Mouse (Mus musculus) heart, postnatal 0 days (tissue): Measurements from ENCODE around the gene Hormad1. TPM values are rescaled to one million over a fixed set of nuclear protein-coding genes. Genes with fewer than 3 reads are reported as not detected.
"Not testable (repeated sequence)": the region's sequence is repeated elsewhere in the genome, so short reads cannot be mapped to it uniquely, and the experiment has no call there.

ENCODE experiments used
- ATAC-seq: fragments of 200-750 bp; cut with Nextera tagmentation; 2 replicates; pipeline ENCODE4 v1.8.0; 2017; ENCODE audit warnings: low read depth, moderate number of reproducible peaks, moderate library complexity; ENCODE audit not compliant: insufficient read depth
- DNase-seq: peaks from one replicate; pipeline ENCODE4 v3.0.0-alpha.2; 2016; ENCODE audit warnings: low spot score
- H3K27ac ChIP-seq: fragments of 300-500 bp; sonication (generic); 2 replicates; pipeline ENCODE4 v1.5.1; 2014; ENCODE audit warnings: low read depth, mild to moderate bottlenecking
- H3K27me3 ChIP-seq: fragments of 300-500 bp; sonication (generic); 2 replicates; pipeline ENCODE4 v1.6.1; 2014; ENCODE audit warnings: low read length, mixed read lengths; ENCODE audit not compliant: control insufficient read depth, insufficient read depth
- H3K36me3 ChIP-seq: fragments of 300-500 bp; sonication (generic); replicated peaks from 2 replicates; pipeline ENCODE4 v1.6.1; 2014; ENCODE audit warnings: low read length, mixed read lengths; ENCODE audit not compliant: control insufficient read depth, insufficient read depth
- H3K4me1 ChIP-seq: fragments of 300-500 bp; sonication (generic); 2 replicates; pipeline ENCODE4 v1.6.1; 2014; ENCODE audit warnings: antibody characterized with exemption; ENCODE audit not compliant: control insufficient read depth, insufficient read depth
- H3K4me2 ChIP-seq: fragments of 300-500 bp; sonication (generic); 2 replicates; pipeline ENCODE4 v1.6.1; 2014; ENCODE audit warnings: low read depth, mild to moderate bottlenecking, low read length, moderate library complexity
- H3K4me3 ChIP-seq: fragments of 300-500 bp; sonication (generic); 2 replicates; pipeline ENCODE4 v1.5.1; 2014; ENCODE audit warnings: low read depth, low read length
- H3K9ac ChIP-seq: fragments of 300-500 bp; sonication (generic); replicated peaks from 2 replicates; pipeline ENCODE4 v1.6.1; 2014; ENCODE audit warnings: low read depth, low read length, mixed read lengths
- H3K9me3 ChIP-seq: fragments of 300-500 bp; sonication (generic); replicated peaks from 2 replicates; pipeline ENCODE4 v1.6.1; 2016; ENCODE audit warnings: low read length; ENCODE audit not compliant: control insufficient read depth
- CTCF ChIP-seq: IDR thresholded peaks from 2 replicates; pipeline ENCODE4 v1.5.1; 2016; ENCODE audit warnings: antibody characterized with exemption, control low read depth, low read depth
- EP300 ChIP-seq: IDR thresholded peaks from 2 replicates; pipeline ENCODE4 v1.6.1; 2016; ENCODE audit warnings: antibody characterized with exemption, low read depth
- WGBS: fragments of 180-500 bp; shearing (Covaris S2); extraction: QIAGEN DNeasy Blood & Tissue Kit; methylation state at CpG from one replicate; pipeline ENCODE4 v1.1.7; 2014; 5-methylcytosine and 5-hydroxymethylcytosine counted together
- polyA plus RNA-seq: library from polyadenylated mRNA; unstranded; fragments of >200 nt; fragmentation: Nextera tagmentation; extraction: Ambion mirVana; gene quantifications from 2 replicates; pipeline ENCODE4 v1.2.1, GENCODE M21; 2015
- total RNA-seq: library from RNA; depleted of rRNA; stranded (reverse); fragments of >200 nt; gene quantifications from 2 replicates; pipeline ENCODE4 v1.2.3, GENCODE M21; 2014; ENCODE audit warnings: low replicate concordance

Gene Hormad1
- total and polyA plus RNA-seq, 2 experiments from 2014 or later = not detected

DNA sequence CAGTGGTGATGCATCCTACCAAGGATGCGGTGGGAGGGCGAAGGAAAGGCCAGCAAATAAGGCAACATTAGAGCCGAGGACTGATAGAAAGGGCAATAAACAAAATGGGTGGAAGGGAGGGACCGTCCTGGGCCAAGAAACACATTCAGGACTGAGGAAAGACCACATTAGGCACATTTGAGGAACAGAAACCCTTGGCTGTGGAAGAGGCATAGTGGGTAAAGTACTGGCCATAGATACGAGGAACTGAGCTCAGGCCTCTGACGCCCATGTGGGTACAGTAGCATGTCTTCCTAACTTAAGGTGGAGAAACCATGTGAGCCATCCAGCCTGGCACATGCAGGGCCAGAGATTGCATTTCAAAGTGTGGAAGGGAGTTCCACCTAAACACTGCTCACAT is 29.7 kb upstream of the Hormad1 start:
- no peak overlapping the region for H3K4me3 ChIP-seq
- H3K36me3 ChIP-seq = no peaks in the 10 kb centered on the region
- no peaks in the 10 kb centered on the region for H3K4me1 ChIP-seq
- H3K9ac ChIP-seq = no peak overlapping the region
- DNase-seq (no peak), ATAC-seq (no peak)
- no peak overlapping the region for H3K27ac ChIP-seq
- WGBS = 80% methylated on average over 6 of the region's 6 CpGs
- no peak overlapping the region for H3K4me2 ChIP-seq
- H3K27me3 ChIP-seq = no peaks in the 10 kb centered on the region
- TF ChIP-seq CTCF (no peak), EP300 (no peak)
- no peaks in the 10 kb centered on the region for H3K9me3 ChIP-seq

GRCm38 (mm10) chr3:95531025-95531424 is 28.5 kb upstream of the Hormad1 start:
- no peak overlapping the region for H3K27ac ChIP-seq
- no peaks in the 10 kb centered on the region for H3K9me3 ChIP-seq
- H3K27me3 ChIP-seq = no peaks in the 10 kb centered on the region
- TF ChIP-seq CTCF = no peak
- TF ChIP-seq EP300 = no peak
- no peak overlapping the region for H3K4me3 ChIP-seq
- H3K4me2 ChIP-seq = no peak overlapping the region
- H3K36me3 ChIP-seq = no peaks in the 10 kb centered on the region
- H3K4me1 ChIP-seq = no peaks in the 10 kb centered on the region
- WGBS = 95% methylated on average over 1 of the region's 1 CpGs
- no peak overlapping the region for H3K9ac ChIP-seq
- DNase-seq (no peak), ATAC-seq (no peak)

DNA sequence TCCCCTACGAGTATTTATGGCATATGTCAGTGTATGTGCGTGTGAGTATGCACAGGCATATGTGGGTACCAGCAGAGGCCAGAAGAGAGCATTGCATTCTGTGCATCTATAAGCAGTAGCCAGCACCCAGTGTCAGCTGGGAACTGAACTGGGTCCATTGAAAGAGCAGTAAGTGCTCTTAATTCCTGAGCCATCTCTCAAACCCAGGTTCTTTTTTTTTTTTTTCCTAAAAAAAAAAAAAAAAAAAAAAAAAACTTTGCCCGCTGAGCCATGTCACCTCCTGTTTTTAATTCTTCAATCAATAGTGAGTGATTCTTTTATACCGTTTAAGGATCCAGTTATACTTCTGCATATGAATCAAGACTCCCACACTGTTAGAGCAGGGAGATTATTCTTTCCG is 26.1 kb upstream of the Hormad1 start:
- H3K4me1 ChIP-seq = no peaks in the 10 kb centered on the region
- 85% methylated on average over 5 of the region's 5 CpGs for WGBS
- H3K9me3 ChIP-seq = no peaks in the 10 kb centered on the region
- H3K4me2 ChIP-seq = no peak overlapping the region
- H3K27ac ChIP-seq = no peak overlapping the region
- no peaks in the 10 kb centered on the region for H3K27me3 ChIP-seq
- H3K4me3 ChIP-seq = no peak overlapping the region
- ATAC-seq (no peak), DNase-seq (no peak)
- TF ChIP-seq EP300 (no peak), CTCF (no peak)
- no peaks in the 10 kb centered on the region for H3K36me3 ChIP-seq
- H3K9ac ChIP-seq = no peak overlapping the region

- Histone ChIP-seq H3K36me3 (no peaks in the 10 kb centered on the region), H3K4me2 (no peak overlapping the region), H3K4me3 (no peak overlapping the region), H3K9ac (no peak overlapping the region), H3K4me1 (no peaks in the 10 kb centered on the region), H3K27ac (no peak overlapping the region), H3K27me3 (no peaks in the 10 kb centered on the region), H3K9me3 (no peaks in the 10 kb centered on the region)
- TF ChIP-seq EP300 = no peak
- no peak for TF ChIP-seq CTCF
- DNase-seq (no peak), ATAC-seq (no peak)
- 74% methylated on average over 1 of the region's 1 CpGs for WGBS
Observed at GRCm38 (mm10) chr3:95534927-95535326, 24.6 kb upstream of the Hormad1 start.

- TF ChIP-seq CTCF (no peak), EP300 (no peak)
- no peak overlapping the region for H3K27ac ChIP-seq
- ATAC-seq = no peak
- no peak overlapping the region for H3K4me3 ChIP-seq
- H3K36me3 ChIP-seq = no peaks in the 10 kb centered on the region
- no peaks in the 10 kb centered on the region for H3K9me3 ChIP-seq
- H3K4me1 ChIP-seq = no peaks in the 10 kb centered on the region
- no peak overlapping the region for H3K9ac ChIP-seq
- H3K4me2 ChIP-seq = no peak overlapping the region
- 81% methylated on average over 10 of the region's 10 CpGs for WGBS
- no peaks in the 10 kb centered on the region for H3K27me3 ChIP-seq
- no peak for DNase-seq
Observed at GRCm38 (mm10) chr3:95538936-95539335, 20.5 kb upstream of the Hormad1 start.

- H3K9me3 ChIP-seq = no peaks in the 10 kb centered on the region
- DNase-seq (no peak), ATAC-seq (no peak)
- no peaks in the 10 kb centered on the region for H3K27me3 ChIP-seq
- no peaks in the 10 kb centered on the region for H3K36me3 ChIP-seq
- 91% methylated on average over 4 of the region's 4 CpGs for WGBS
- H3K4me1 ChIP-seq = no peaks in the 10 kb centered on the region
- no peak overlapping the region for H3K9ac ChIP-seq
- TF ChIP-seq CTCF (no peak), EP300 (no peak)
- no peak overlapping the region for H3K4me2 ChIP-seq
- H3K4me3 ChIP-seq = no peak overlapping the region
- no peak overlapping the region for H3K27ac ChIP-seq
Observed at GRCm38 (mm10) chr3:95539837-95540236, 19.6 kb upstream of the Hormad1 start.

DNA sequence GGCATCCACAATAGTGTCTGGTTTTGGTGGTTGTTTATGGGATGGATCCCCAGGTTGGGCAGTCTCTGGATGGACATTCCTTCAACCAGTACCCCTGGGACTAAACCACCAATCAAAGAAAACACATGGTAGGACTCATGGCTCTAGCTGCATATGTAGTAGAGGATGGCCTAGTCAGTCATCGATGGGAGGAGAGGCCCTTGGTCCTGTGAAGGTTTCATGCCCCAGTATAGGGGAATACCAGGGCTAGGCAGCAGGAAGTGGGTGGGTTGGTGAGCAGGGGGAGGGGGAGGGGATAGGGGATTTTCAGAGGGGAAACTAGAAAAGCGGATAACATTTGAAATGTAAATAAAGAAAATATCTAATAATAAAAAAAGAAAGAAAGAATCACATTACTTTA is 18.3 kb upstream of the Hormad1 start:
- not testable (repeated sequence) for H3K27me3 ChIP-seq, H3K27ac ChIP-seq

More for the DNA sequence above, 18.3 kb upstream of the Hormad1 start:
- WGBS = 62% methylated on average over 2 of the region's 2 CpGs
- H3K4me1 ChIP-seq, DNase-seq, ATAC-seq, H3K36me3 ChIP-seq, H3K9me3 ChIP-seq, H3K9ac ChIP-seq, H3K4me2 ChIP-seq, H3K4me3 ChIP-seq: not testable (repeated sequence)
